Mouse (Mus musculus): ENCODE measurements around the gene Sox6. TPM values are rescaled to one million over a fixed set of nuclear protein-coding genes. Genes with fewer than 3 reads are reported as not detected.

The Sox6 gene
- polyA plus RNA-seq, 1 experiment, result 8.1 TPM

- DNase-seq (ENCODE audit: extremely low spot score in 1 of 2, low spot score in 1 of 2), result peak in 1 of 2 experiments; percentile 4
These were observed 588.0 kb downstream of the Sox6 start for GRCm38 (mm10) chr7:115450431-115451195.

- no peak for DNase-seq (ENCODE audit: extremely low spot score in 1 of 2, low spot score in 1 of 2)
These were observed 590.1 kb downstream of the Sox6 start for GRCm38 (mm10) chr7:115448403-115449025.

GRCm38 (mm10) chr7:115447091-115447490 is 591.5 kb downstream of the Sox6 start:
- peak in 1 of 2 experiments; percentile 41 for DNase-seq (ENCODE audit: extremely low spot score in 1 of 2, low spot score in 1 of 2)

GRCm38 (mm10) chr7:115446481-115447016 is 592.0 kb downstream of the Sox6 start:
- DNase-seq (ENCODE audit: extremely low spot score in 1 of 2, low spot score in 1 of 2), result no peak

DNA sequence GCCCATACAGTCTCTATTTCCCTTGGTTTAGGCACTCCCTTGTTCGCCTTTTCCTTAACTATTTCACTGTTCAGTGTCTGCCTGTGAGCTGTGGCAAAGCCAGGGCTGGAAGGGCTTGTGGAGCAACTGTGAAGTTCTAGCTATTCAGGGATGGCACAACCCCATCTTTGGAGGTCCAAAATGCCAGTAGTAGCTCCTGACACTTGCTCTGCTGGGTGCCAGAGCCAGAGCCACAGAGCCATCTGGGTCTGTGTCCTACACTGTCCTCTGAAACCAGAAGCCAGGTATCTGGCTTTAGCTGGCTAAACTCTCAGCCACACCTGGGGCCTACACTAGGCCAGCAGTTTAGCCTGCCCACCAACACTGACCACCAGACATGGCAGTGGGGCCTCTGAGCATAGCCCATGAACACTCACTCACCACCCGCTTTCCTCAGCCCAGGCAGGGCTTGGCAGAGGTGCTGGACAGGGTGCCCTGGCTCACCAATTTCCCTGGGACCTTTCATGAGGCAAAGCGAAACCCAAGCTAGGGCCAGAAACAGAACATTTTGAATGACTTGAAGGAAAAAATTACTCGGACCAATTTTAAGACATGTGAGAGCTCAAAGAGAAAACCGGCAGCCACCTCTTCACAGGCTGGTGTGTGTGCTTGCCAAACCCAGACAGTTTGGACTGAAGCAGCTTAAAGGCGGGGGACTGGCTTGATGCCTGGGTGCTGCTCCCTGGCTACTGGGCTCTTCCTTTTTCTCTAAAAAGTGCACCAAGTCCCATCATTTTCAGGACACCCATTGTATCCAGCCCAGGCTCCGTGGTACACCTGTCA is 612.2 kb downstream of the Sox6 start:
- peak in 1 of 2 experiments; percentile 62 for DNase-seq (ENCODE audit: extremely low spot score in 1 of 2, low spot score in 1 of 2)

- DNase-seq (ENCODE audit: extremely low spot score in 1 of 2, low spot score in 1 of 2), result no peak
These were observed 615.8 kb downstream of the Sox6 start for GRCm38 (mm10) chr7:115422828-115423227.

DNA sequence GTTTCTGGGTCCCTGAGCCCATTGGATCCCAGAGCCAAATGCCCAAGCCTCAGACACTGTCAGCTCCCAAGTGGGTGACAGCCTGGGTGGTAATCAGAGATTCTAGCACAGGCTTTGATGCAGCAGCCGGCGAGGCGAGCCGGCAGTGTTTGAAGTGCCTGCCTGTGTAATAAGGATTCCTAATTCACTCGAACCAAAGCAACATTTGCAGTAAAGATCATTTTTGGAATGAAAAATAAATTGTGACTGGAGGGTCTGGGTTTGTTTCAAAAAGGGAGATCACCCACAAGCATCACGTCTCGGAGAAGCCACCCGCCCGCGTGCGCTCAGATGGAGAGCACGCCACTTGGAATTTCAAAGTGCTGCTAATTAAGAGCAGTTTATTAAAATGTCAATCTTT is 617.6 kb downstream of the Sox6 start:
- no peak for DNase-seq (ENCODE audit: extremely low spot score in 1 of 2, low spot score in 1 of 2)

Other genes starting within 250 kb of the Sox6 start
- gene 1110004F10Rik, start 601 bp upstream of the Sox6 start, polyA plus RNA-seq (2012; rRNA removed), result 153 and 162 TPM in 2 replicates
- gene Gm4353, start 45.8 kb upstream of the Sox6 start, polyA plus RNA-seq (2012; rRNA removed), result 0.44 and 0.74 TPM in 2 replicates

Data from frontal cortex, adult 2 months (tissue).